Mouse (Mus musculus) ES-Bruce4 (cell line): ENCODE data around the gene Slc46a3. TPM values are rescaled to one million over a fixed set of nuclear protein-coding genes. Genes with fewer than 3 reads are reported as not detected.
A peak's percentile ranks its signal among the peaks of the same experiment; 100 is the strongest.
"Not testable (repeated sequence)": the region's sequence is repeated elsewhere in the genome, so short reads cannot be mapped to it uniquely, and the experiment has no call there.

Experiments used
- H3K27ac ChIP-seq: 2 replicates; pipeline ENCODE4 v1.5.1; 2012; ENCODE audit warnings: low read length, inconsistent platforms; ENCODE audit not compliant: insufficient read depth
- H3K27me3 ChIP-seq: 2 replicates; pipeline ENCODE4 v1.6.1; 2012; ENCODE audit warnings: mild to moderate bottlenecking, low read length, inconsistent platforms; ENCODE audit not compliant: control insufficient read depth, poor library complexity, insufficient read depth, severe bottlenecking
- H3K36me3 ChIP-seq: 2 replicates; pipeline ENCODE4 v1.6.1; 2012; ENCODE audit warnings: inconsistent platforms, mild to moderate bottlenecking, low read length, moderate library complexity; ENCODE audit not compliant: control insufficient read depth, poor library complexity, insufficient read depth, severe bottlenecking
- H3K4me1 ChIP-seq: one replicate; pipeline ENCODE4 v1.8.1; 2011; ENCODE audit warnings: low read length; ENCODE audit not compliant: control insufficient read depth, insufficient read depth
- H3K4me3 ChIP-seq: 2 replicates; pipeline ENCODE4 v1.5.1; 2011; ENCODE audit warnings: low read depth, mild to moderate bottlenecking, low read length
- H3K9ac ChIP-seq: 2 replicates; pipeline ENCODE4 v1.6.1; 2012; ENCODE audit warnings: low read depth, mild to moderate bottlenecking, inconsistent platforms; ENCODE audit not compliant: poor library complexity, severe bottlenecking
- H3K9me3 ChIP-seq: replicated peaks from 2 replicates; pipeline ENCODE4 v1.6.1; 2012; ENCODE audit warnings: mild to moderate bottlenecking, low read length, inconsistent platforms; ENCODE audit not compliant: control insufficient read depth, poor library complexity, insufficient read depth, severe bottlenecking
- CTCF ChIP-seq: IDR thresholded peaks from one replicate; pipeline ENCODE4 v1.8.1; 2011; ENCODE audit warnings: low read depth, low read length
- EP300 ChIP-seq: IDR thresholded peaks from 2 replicates; pipeline ENCODE4 v1.6.1; 2011; ENCODE audit warnings: low read depth, low read length; ENCODE audit not compliant: insufficient read depth
- POLR2A ChIP-seq: IDR thresholded peaks from one replicate; pipeline ENCODE4 v1.8.1; 2011; ENCODE audit warnings: low read length; ENCODE audit not compliant: insufficient read depth
- polyA plus RNA-seq: library from polyadenylated mRNA; stranded (reverse); fragments of >200 nt; gene quantifications from 2 replicates; pipeline ENCODE4 v1.2.4, GENCODE M21; 2011; ENCODE audit warnings: low read depth; ENCODE audit not compliant: missing spikeins, insufficient read depth, insufficient read length

The Slc46a3 gene
- polyA plus RNA-seq, 1 experiment = 2.5 TPM

DNA sequence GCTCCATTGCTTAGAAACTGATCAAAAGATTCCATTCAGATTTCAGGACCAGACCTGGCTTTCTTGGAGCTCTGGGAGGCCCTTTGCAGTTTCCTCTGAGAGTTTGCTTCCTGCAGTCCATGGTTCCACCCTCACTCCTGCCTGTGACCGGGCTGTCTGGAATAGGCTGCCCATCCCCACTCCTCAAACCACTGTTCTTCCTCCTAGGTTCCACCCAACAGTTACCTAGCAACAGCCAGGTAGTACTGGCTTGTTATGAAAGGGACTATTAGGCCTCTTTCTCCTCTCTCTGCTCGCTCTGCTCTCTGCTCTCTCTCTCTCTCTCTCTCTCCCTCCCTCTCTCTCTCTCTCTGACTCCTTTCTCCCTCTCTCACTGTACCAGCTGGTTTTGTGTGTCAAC, 3.6 kb upstream of the Slc46a3 start:
- no peak overlapping the region for H3K4me3 ChIP-seq
- no peaks in the 10 kb centered on the region for H3K36me3 ChIP-seq
- peaks cover 3% of the 10 kb centered on the region for H3K4me1 ChIP-seq
- H3K27me3 ChIP-seq = no peaks in the 10 kb centered on the region
- TF ChIP-seq EP300 = 0 out of 2 replicates have a peak, but pooled peaks have one; percentile 7
- no peak for TF ChIP-seq CTCF
- no peaks in the 10 kb centered on the region for H3K9me3 ChIP-seq
- H3K27ac ChIP-seq = no peak overlapping the region
- no peak overlapping the region for H3K9ac ChIP-seq

DNA sequence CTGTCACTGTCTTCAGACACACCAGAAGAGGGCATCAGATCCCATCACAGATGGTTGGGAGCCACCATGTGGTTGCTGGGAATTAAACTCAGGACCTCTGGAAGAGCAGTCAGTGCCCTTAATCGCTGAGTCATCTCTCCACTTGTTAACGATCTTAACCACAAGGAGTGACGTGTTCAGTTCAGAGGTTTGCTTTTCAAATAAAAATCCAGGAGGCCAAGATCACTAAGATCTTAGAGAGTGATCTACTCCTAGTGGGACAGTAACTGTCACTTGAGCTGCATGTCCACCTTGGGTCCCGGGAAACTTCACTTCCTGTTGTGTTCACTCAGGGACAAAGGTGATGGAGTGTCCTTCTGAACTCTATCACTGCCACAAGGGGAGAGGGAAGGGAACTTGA, 1.9 kb upstream of the Slc46a3 start:
- H3K36me3 ChIP-seq, H3K4me3 ChIP-seq, H3K27ac ChIP-seq, H3K27me3 ChIP-seq, H3K9ac ChIP-seq, H3K9me3 ChIP-seq, H3K4me1 ChIP-seq: not testable (repeated sequence)

DNA sequence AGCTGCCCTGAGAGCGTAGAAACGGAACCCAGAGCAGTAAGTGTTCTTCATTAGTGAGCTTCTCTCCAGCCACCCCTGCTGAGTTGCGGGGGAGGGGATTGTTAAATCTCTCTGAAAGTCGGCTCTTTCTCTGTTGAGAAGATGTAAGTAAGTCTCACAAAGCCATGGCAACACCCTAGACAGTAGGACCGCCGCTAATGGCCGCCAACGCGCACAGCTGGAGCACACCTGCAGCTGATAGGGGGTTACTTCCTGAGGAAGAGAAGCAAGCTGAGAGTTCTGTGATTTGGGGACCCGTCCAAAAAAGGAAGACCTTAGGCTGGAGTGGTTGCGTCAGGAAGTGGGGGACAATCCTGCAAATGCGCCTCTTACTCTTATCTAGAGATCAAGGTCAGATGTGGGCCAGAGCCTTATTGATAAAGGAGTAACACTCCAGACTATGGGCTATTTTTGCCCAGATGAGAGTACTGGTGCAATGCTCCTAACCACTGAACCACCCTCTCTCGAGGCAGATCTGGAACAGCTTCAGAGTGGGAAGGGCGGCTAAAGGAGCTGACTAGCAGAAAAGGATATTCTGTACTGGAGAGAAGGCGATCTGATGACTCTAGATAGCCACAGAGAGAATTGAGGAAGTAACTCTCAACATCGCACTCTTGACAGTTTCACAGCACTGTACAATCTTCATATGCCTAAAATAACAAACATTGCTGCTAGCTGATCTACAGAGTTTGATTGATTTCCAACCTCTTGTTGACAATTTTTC, 1.0 kb upstream of the Slc46a3 start:
- H3K27ac ChIP-seq = no peak overlapping the region
- TF ChIP-seq CTCF (no peak), EP300 (no peak), POLR2A (no peak)
- H3K4me3 ChIP-seq = no peak overlapping the region
- H3K27me3 ChIP-seq = no peaks in the 10 kb centered on the region
- peaks cover 9% of the 10 kb centered on the region for H3K4me1 ChIP-seq
- H3K36me3 ChIP-seq = no peaks in the 10 kb centered on the region
- H3K9ac ChIP-seq = no peak overlapping the region
- no peaks in the 10 kb centered on the region for H3K9me3 ChIP-seq

- no peaks in the 10 kb centered on the region for H3K27me3 ChIP-seq
- peak overlapping the region; percentile 11 for H3K9ac ChIP-seq
- no peaks in the 10 kb centered on the region for H3K36me3 ChIP-seq
- peak overlapping the region; percentile 78 for H3K4me3 ChIP-seq
- peaks cover 7% of the 10 kb centered on the region for H3K4me1 ChIP-seq
- H3K27ac ChIP-seq = no peak overlapping the region
- no peaks in the 10 kb centered on the region for H3K9me3 ChIP-seq
- TF ChIP-seq EP300 = no peak
- no peak for TF ChIP-seq CTCF
- no peak for TF ChIP-seq POLR2A
Observed at GRCm38 (mm10) chr5:147893766-147894454, 705 bp downstream of the Slc46a3 start.

- H3K36me3 ChIP-seq = no peaks in the 10 kb centered on the region
- H3K9me3 ChIP-seq = no peaks in the 10 kb centered on the region
- no peaks in the 10 kb centered on the region for H3K27me3 ChIP-seq
- H3K4me3 ChIP-seq = peak overlapping the region; percentile 2; the same call in 1 of the 2 replicates
- peaks cover 7% of the 10 kb centered on the region for H3K4me1 ChIP-seq
- peak overlapping the region; percentile 29 for H3K27ac ChIP-seq
- no peak overlapping the region for H3K9ac ChIP-seq
- TF ChIP-seq POLR2A (no peak), CTCF (no peak), EP300 (peak; percentile 20; the same call in 1 of the 2 replicates)
Observed at GRCm38 (mm10) chr5:147893143-147893542, 1.5 kb downstream of the Slc46a3 start.

DNA sequence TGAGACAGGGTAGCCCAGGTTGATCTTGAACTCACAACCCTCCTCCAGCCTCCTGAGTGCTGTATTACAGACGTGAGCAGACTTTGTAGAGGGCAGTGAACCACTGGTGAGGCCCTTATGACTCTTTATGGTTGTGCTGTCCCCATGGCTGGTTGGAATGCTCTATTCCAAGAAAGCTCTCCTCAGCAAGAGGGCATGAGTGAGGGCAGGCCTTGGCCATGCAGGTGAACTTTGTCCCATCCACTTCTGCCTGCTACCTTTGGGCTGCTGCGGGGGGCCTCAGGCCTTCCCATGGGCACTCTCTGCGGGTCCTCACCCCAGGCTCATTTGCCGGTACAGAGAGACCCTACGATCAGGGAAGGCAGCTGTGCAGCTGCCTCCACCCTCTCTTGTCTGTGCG, 1.9 kb downstream of the Slc46a3 start:
- TF ChIP-seq EP300 (no peak), CTCF (no peak), POLR2A (no peak)
- Histone ChIP-seq H3K27ac (peak overlapping the region; percentile 29), H3K36me3 (no peaks in the 10 kb centered on the region), H3K4me1 (peaks cover 7% of the 10 kb centered on the region), H3K9ac (no peak overlapping the region), H3K27me3 (no peaks in the 10 kb centered on the region), H3K4me3 (no peak overlapping the region), H3K9me3 (no peaks in the 10 kb centered on the region)
